Mouse (Mus musculus): Measurements from ENCODE around the gene Agbl4. TPM values are rescaled to one million over a fixed set of nuclear protein-coding genes. Genes with fewer than 3 reads are reported as not detected.
A peak's percentile ranks its signal among the peaks of the same experiment; 100 is the strongest.

Agbl4 gene
- polyA plus RNA-seq, 1 experiment from 2014 or later = 1.5 TPM

GRCm38 (mm10) chr4:111403243-111403642 lies 1005.8 kb downstream of the Agbl4 start:
- 32% methylated on average over 1 of the region's 1 CpGs for WGBS
- no peak for ATAC-seq (replicated peaks; ENCODE audit: insufficient number of reproducible peaks, insufficient read depth, low FRiP score, low read depth)
- Histone ChIP-seq H3K27me3 (no peaks in the 10 kb centered on the region), H3K27ac (no peak overlapping the region), H3K4me3 (no peak overlapping the region), H3K4me1 (replicated peaks) (no peaks in the 10 kb centered on the region), H3K36me3 (no peaks in the 10 kb centered on the region), H3K4me2 (no peak overlapping the region), H3K9me3 (replicated peaks) (no peaks in the 10 kb centered on the region), H3K9ac (no peak overlapping the region)

DNA sequence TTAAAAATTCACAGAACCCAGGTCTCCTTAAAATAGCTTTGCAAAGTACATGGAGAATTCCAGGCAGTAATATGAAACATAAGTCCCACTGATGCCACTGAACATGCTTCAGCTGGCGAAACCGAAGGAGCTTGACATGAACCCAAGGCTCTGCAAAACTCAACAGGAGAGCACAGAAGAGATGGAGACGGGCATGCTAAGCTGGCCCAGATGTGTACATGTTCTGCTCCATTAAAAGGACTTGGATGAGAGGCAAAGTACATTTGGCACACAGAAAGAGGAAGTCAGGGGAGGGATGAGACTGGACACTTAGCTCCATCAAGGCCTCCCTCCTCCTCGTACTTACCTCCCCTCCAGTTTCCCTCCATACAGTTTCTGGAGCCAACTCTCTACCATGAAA lies 1013.3 kb downstream of the Agbl4 start:
- Histone ChIP-seq H3K4me2 (no peak overlapping the region), H3K9ac (no peak overlapping the region), H3K27me3 (no peaks in the 10 kb centered on the region), H3K4me3 (no peak overlapping the region), H3K27ac (no peak overlapping the region), H3K9me3 (replicated peaks) (no peaks in the 10 kb centered on the region), H3K4me1 (replicated peaks) (peaks cover 7% of the 10 kb centered on the region), H3K36me3 (no peaks in the 10 kb centered on the region)
- 80% methylated on average over 4 of the region's 4 CpGs for WGBS
- ATAC-seq (replicated peaks; ENCODE audit: insufficient number of reproducible peaks, insufficient read depth, low FRiP score, low read depth) = no peak

DNA sequence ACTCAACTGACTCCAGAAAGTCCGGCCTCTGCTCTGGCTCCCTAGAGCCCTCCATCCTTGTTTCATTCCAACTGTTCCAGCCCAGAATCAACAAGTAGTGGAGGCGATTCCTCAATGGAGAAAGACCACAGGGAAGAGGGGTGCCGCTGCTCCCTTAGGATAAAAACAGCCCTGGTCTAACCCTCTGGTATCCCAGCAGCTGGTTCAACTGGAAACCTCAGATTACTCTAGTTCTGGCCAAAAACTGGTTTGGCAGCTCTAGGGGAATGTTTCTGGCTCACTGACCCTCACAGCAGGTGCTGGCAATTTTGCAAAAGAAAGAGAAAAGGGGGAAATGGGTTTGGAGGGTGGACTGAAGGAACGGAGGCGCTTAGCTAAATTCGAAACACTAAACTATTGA lies 1016.9 kb downstream of the Agbl4 start:
- no peaks in the 10 kb centered on the region for H3K9me3 ChIP-seq (replicated peaks)
- H3K27ac ChIP-seq = peak overlapping the region; percentile 78
- 3% methylated on average over 6 of the region's 6 CpGs for WGBS
- peaks cover 15% of the 10 kb centered on the region for H3K4me1 ChIP-seq (replicated peaks)
- ATAC-seq (replicated peaks; ENCODE audit: insufficient number of reproducible peaks, insufficient read depth, low FRiP score, low read depth) = no peak
- no peaks in the 10 kb centered on the region for H3K36me3 ChIP-seq
- peak overlapping the region; percentile 74 for H3K4me3 ChIP-seq
- peak overlapping the region; percentile 76 for H3K4me2 ChIP-seq
- H3K9ac ChIP-seq = peak overlapping the region; percentile 81
- no peaks in the 10 kb centered on the region for H3K27me3 ChIP-seq

GRCm38 (mm10) chr4:111414818-111415488 lies 1017.5 kb downstream of the Agbl4 start, which contains the start of gene Bend5:
Gene Bend5 (plus strand): TSS chr4:111415006.
- H3K27ac ChIP-seq = peak within 1 kb of the TSS; percentile 78
- peak within 1 kb of the TSS; percentile 81 for H3K9ac ChIP-seq
- H3K4me3 ChIP-seq = peak within 1 kb of the TSS; percentile 74
- under 1% methylated on average over 65 of the region's 66 CpGs for WGBS
- peaks cover 15% of the 10 kb centered on the region for H3K4me1 ChIP-seq (replicated peaks)
- no peaks in the 10 kb centered on the region for H3K27me3 ChIP-seq
- H3K4me2 ChIP-seq = peak within 1 kb of the TSS; percentile 76
- H3K36me3 ChIP-seq = no peaks in the 10 kb centered on the region
- peak; percentile 97 for ATAC-seq (replicated peaks; ENCODE audit: insufficient number of reproducible peaks, insufficient read depth, low FRiP score, low read depth)
- H3K9me3 ChIP-seq (replicated peaks) = no peaks in the 10 kb centered on the region

DNA sequence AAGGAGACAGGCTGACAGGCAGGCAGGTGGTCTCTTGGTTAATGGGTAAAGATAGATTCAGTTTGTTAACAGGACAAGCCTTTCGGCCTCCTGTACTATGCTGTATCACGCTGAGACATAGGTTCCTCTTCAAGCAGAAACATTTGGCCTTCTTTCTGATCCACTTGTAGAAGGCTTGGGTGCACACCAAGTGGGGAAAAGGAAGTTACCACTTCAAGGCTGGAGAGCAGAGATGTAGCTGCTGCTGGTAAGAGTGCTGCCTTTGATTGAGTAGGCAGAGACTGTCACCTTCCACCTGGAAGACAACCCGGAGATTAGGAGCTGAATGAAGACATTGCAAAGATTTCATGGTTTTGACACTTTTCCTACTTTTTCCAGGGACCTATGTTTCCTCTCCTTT lies 1018.7 kb downstream of the Agbl4 start:
- H3K9ac ChIP-seq = no peak overlapping the region
- peak overlapping the region; percentile 74 for H3K4me3 ChIP-seq
- no peaks in the 10 kb centered on the region for H3K27me3 ChIP-seq
- no peaks in the 10 kb centered on the region for H3K9me3 ChIP-seq (replicated peaks)
- no peak overlapping the region for H3K27ac ChIP-seq
- H3K36me3 ChIP-seq = no peaks in the 10 kb centered on the region
- 71% methylated on average over 3 of the region's 3 CpGs for WGBS
- peaks cover 15% of the 10 kb centered on the region for H3K4me1 ChIP-seq (replicated peaks)
- no peak for ATAC-seq (replicated peaks; ENCODE audit: insufficient number of reproducible peaks, insufficient read depth, low FRiP score, low read depth)
- H3K4me2 ChIP-seq = peak overlapping the region; percentile 76

DNA sequence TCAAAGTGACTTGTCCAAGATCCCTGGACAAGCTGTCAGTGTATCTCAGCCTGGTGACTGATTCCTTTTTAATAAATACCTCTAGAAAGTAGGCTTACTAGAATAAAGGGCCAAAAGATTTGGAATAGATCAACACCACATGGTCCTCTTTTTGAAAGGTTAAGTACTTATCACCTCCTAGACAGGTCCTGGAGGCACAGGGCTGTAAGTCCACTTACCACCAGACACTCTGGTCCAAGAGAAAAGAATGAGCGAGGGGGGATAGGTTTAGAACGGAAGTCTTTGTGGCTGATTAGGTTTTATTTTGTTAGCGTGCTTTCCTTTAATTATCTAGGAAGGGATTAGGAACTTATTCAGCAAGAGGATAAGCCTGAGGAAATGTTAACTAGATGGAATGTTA lies 1019.1 kb downstream of the Agbl4 start:
- Histone ChIP-seq H3K36me3 (no peaks in the 10 kb centered on the region), H3K27ac (no peak overlapping the region), H3K9ac (no peak overlapping the region), H3K4me3 (peak overlapping the region; percentile 74; the same call in 1 of the 2 replicates), H3K4me1 (replicated peaks) (peaks cover 15% of the 10 kb centered on the region), H3K27me3 (no peaks in the 10 kb centered on the region), H3K9me3 (replicated peaks) (no peaks in the 10 kb centered on the region), H3K4me2 (peak overlapping the region; percentile 76; the same call in 1 of the 2 replicates)
- no peak for ATAC-seq (replicated peaks; ENCODE audit: insufficient number of reproducible peaks, insufficient read depth, low FRiP score, low read depth)
- 44% methylated on average over 3 of the region's 3 CpGs for WGBS

- no peaks in the 10 kb centered on the region for H3K36me3 ChIP-seq
- no peak overlapping the region for H3K9ac ChIP-seq
- no peaks in the 10 kb centered on the region for H3K27me3 ChIP-seq
- H3K4me1 ChIP-seq (replicated peaks) = peaks cover 15% of the 10 kb centered on the region
- no peak overlapping the region for H3K4me3 ChIP-seq
- ATAC-seq (replicated peaks; ENCODE audit: insufficient number of reproducible peaks, insufficient read depth, low FRiP score, low read depth) = no peak
- no peak overlapping the region for H3K4me2 ChIP-seq
- H3K27ac ChIP-seq = no peak overlapping the region
- 87% methylated on average over 5 of the region's 5 CpGs for WGBS
- H3K9me3 ChIP-seq (replicated peaks) = no peaks in the 10 kb centered on the region
Observed at GRCm38 (mm10) chr4:111417716-111418115, 1020.3 kb downstream of the Agbl4 start.

DNA sequence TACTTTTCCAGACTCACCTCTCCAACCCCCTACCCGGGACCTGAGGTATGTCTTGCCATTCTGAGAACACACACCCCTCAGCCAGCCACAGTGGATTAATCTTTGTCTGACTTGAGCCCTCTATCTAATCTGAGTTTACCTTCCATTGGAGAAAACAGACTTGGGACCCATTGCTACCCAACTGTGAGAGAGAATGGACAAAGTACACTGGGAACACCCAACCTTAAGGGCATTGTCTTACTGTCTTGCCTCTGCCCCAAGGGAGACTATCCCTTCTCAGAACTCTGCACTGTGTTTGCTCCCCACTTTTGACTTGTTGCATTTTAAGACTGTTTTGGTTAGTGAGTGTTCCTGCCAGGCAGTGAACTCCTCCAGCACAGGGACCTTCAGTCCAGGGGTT lies 1022.0 kb downstream of the Agbl4 start:
- ATAC-seq (replicated peaks; ENCODE audit: insufficient number of reproducible peaks, insufficient read depth, low FRiP score, low read depth) = no peak
- WGBS = 76% methylated on average over 1 of the region's 1 CpGs
- H3K27me3 ChIP-seq = no peaks in the 10 kb centered on the region

DNA sequence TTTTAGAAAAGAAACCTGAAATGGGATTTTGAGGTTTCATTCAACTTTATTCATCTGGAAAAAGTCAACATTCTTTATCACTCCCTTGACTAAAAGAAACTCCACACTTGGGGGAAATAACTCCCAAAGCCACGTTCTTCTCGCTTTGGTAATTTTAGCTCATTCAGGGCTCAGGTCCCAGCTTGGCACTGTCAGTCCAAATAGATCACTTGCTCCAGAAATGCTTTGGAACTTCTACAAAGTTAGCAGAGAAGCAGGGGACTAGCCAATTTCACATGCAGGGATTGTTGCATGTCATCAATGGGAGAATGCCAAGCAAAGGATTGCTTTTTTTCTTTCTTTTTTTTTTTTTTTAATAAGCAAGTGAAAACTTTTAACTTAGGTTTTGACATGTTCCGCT lies 1022.6 kb downstream of the Agbl4 start:
- 66% methylated on average over 3 of the region's 3 CpGs for WGBS
- no peak overlapping the region for H3K27ac ChIP-seq
- H3K9me3 ChIP-seq (replicated peaks) = no peaks in the 10 kb centered on the region
- H3K4me1 ChIP-seq (replicated peaks) = peaks cover 16% of the 10 kb centered on the region
- no peak overlapping the region for H3K9ac ChIP-seq
- H3K4me2 ChIP-seq = no peak overlapping the region
- no peak overlapping the region for H3K4me3 ChIP-seq
- no peaks in the 10 kb centered on the region for H3K27me3 ChIP-seq
- no peaks in the 10 kb centered on the region for H3K36me3 ChIP-seq
- no peak for ATAC-seq (replicated peaks; ENCODE audit: insufficient number of reproducible peaks, insufficient read depth, low FRiP score, low read depth)

More for the DNA sequence above, 1022.0 kb downstream of the Agbl4 start:
- peaks cover 12% of the 10 kb centered on the region for H3K4me1 ChIP-seq (replicated peaks)
- 0 out of 2 replicates have a peak overlapping the region, but pooled peaks have one; percentile 3 for H3K27ac ChIP-seq
- H3K9me3 ChIP-seq (replicated peaks) = no peaks in the 10 kb centered on the region
- no peak overlapping the region for H3K9ac ChIP-seq
- no peak overlapping the region for H3K4me3 ChIP-seq
- H3K36me3 ChIP-seq = no peaks in the 10 kb centered on the region
- H3K4me2 ChIP-seq = no peak overlapping the region

GRCm38 (mm10) chr4:111420955-111421354 lies 1023.5 kb downstream of the Agbl4 start:
- 85% methylated on average over 4 of the region's 4 CpGs for WGBS

DNA sequence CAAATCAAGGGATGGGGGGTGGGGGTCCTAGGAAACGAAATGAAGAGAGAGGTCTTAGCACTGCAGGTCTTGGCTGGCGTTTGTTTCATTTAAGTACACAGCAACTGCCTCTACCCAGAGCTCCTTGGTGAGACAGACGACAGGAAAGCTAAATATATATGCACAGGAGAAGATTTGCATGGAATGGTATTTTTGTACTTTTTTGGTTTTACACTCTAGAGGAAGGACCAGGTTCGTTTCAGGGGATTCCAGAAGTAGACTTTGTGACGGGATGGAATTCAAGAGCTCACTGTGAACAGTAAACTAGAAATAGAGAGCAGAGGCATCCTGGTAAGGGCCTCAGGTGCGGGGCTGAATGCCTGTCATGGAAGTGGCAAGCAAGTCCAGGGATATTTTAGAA lies 1024.3 kb downstream of the Agbl4 start:
- WGBS = 76% methylated on average over 6 of the region's 6 CpGs
- Histone ChIP-seq H3K36me3 (no peaks in the 10 kb centered on the region), H3K9ac (no peak overlapping the region), H3K4me2 (no peak overlapping the region), H3K9me3 (replicated peaks) (no peaks in the 10 kb centered on the region), H3K4me3 (no peak overlapping the region), H3K27ac (no peak overlapping the region), H3K4me1 (replicated peaks) (peaks cover 10% of the 10 kb centered on the region; the same call in 1 of the 2 replicates), H3K27me3 (no peaks in the 10 kb centered on the region)
- ATAC-seq (replicated peaks; ENCODE audit: insufficient number of reproducible peaks, insufficient read depth, low FRiP score, low read depth) = no peak

More at GRCm38 (mm10) chr4:111420955-111421354, 1023.5 kb downstream of the Agbl4 start:
- ATAC-seq (replicated peaks; ENCODE audit: insufficient number of reproducible peaks, insufficient read depth, low FRiP score, low read depth) = no peak
- Histone ChIP-seq H3K4me2 (no peak overlapping the region), H3K4me3 (no peak overlapping the region), H3K27me3 (no peaks in the 10 kb centered on the region), H3K9ac (no peak overlapping the region), H3K27ac (no peak overlapping the region), H3K9me3 (replicated peaks) (no peaks in the 10 kb centered on the region), H3K36me3 (no peaks in the 10 kb centered on the region), H3K4me1 (replicated peaks) (peaks cover 15% of the 10 kb centered on the region)

GRCm38 (mm10) chr4:111424371-111424950 lies 1027.0 kb downstream of the Agbl4 start:
- no peaks in the 10 kb centered on the region for H3K9me3 ChIP-seq (replicated peaks)
- no peaks in the 10 kb centered on the region for H3K27me3 ChIP-seq
- H3K4me2 ChIP-seq = no peak overlapping the region
- H3K36me3 ChIP-seq = no peaks in the 10 kb centered on the region
- ATAC-seq (replicated peaks; ENCODE audit: insufficient number of reproducible peaks, insufficient read depth, low FRiP score, low read depth) = no peak
- no peak overlapping the region for H3K9ac ChIP-seq
- H3K27ac ChIP-seq = no peak overlapping the region
- peaks cover 10% of the 10 kb centered on the region; the same call in 1 of the 2 replicates for H3K4me1 ChIP-seq (replicated peaks)
- 82% methylated on average over 1 of the region's 1 CpGs for WGBS
- no peak overlapping the region for H3K4me3 ChIP-seq
